Mouse (Mus musculus): ENCODE data around the gene Tm2d3.

GRCm38 (mm10) chr7:65678050-65678449 is 12.9 kb upstream of the Tm2d3 start:
- no peak for TF ChIP-seq CTCF (IDR thresholded peaks at IDR 0.05; ENCODE audit: low read depth)
- no peak for TF ChIP-seq EP300 (IDR thresholded peaks at IDR 0.05; ENCODE audit: low read depth)

Measured in heart, postnatal 0 days (tissue).